Mouse (Mus musculus): ENCODE data around the gene Tmem212. TPM values are rescaled to one million over a fixed set of nuclear protein-coding genes. Genes with fewer than 3 reads are reported as not detected.

The Tmem212 gene
- total and polyA plus RNA-seq, 2 experiments from 2014 or later, result not detected

DNA sequence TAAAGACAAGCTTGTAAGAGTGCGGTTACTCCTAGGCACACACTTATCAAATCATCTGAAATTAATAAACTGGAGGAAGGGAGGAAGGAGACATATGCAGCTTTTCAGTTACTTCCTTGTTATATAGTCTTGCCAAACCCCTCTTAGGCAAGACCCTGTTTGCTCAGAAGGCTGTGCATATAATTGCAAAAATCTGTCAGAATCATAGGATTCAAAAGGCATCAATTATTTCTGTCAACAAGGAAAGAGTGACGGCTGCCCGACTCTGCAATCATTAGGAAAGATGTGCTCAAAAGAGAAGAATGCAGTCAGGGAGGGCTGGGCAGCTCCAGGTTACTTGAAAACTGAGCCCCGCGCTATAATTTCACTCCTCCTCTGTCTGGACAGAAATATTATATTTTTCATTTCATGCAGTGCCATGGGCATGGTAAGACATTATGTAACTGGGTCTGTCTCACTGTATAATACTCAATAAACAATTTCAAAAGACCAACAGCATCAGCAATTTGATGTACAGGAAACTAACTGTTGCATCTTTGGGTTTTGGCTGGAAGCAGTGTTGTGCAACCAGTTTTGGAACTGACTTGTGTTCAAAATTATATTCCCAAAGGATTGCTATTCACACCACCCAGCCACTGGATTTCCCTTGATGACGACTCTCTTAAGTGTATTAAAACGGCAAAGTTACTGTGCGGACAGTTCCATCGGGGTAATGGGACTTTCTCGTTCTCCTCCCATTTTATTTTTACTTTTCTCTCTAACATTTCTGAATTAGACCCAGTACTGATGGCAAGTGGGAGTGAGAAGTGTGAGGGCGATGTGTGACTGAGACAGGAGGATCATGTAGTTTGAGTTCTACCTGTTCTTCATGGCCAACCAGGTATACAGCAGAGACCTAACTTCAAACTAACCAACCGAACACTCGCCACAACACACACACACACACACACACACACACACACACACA is 41.3 kb upstream of the Tmem212 start:
- TF ChIP-seq CTCF (IDR thresholded peaks at IDR 0.05; ENCODE audit: low read depth) (no peak), EP300 (IDR thresholded peaks at IDR 0.05; ENCODE audit: low read depth) (no peak)
- Histone ChIP-seq H3K9me3 (replicated peaks; ENCODE audit: control insufficient read depth, low read length) (no peaks in the 10 kb centered on the region), H3K27ac (ENCODE audit: low read depth) (no peak overlapping the region), H3K9ac (replicated peaks; ENCODE audit: low read depth, low read length) (no peak overlapping the region), H3K4me1 (ENCODE audit: control insufficient read depth, insufficient read depth) (peaks cover 9% of the 10 kb centered on the region), H3K27me3 (ENCODE audit: control insufficient read depth, insufficient read depth, low read length) (no peaks in the 10 kb centered on the region), H3K4me3 (ENCODE audit: low read depth, low read length) (no peak overlapping the region), H3K36me3 (replicated peaks; ENCODE audit: control insufficient read depth, insufficient read depth, low read length) (no peaks in the 10 kb centered on the region), H3K4me2 (ENCODE audit: low read depth, low read length) (no peak overlapping the region)
- DNase-seq (ENCODE audit: low spot score), result no peak
- no peak for ATAC-seq (ENCODE audit: insufficient read depth, low read depth)
- 78% methylated on average over 13 of the region's 13 CpGs for WGBS

- Histone ChIP-seq H3K9ac (replicated peaks; ENCODE audit: low read depth, low read length) (no peak overlapping the region), H3K27me3 (ENCODE audit: control insufficient read depth, insufficient read depth, low read length) (no peaks in the 10 kb centered on the region), H3K27ac (ENCODE audit: low read depth) (no peak overlapping the region), H3K4me1 (ENCODE audit: control insufficient read depth, insufficient read depth) (peaks cover 9% of the 10 kb centered on the region), H3K9me3 (replicated peaks; ENCODE audit: control insufficient read depth, low read length) (no peaks in the 10 kb centered on the region), H3K4me3 (ENCODE audit: low read depth, low read length) (no peak overlapping the region), H3K36me3 (replicated peaks; ENCODE audit: control insufficient read depth, insufficient read depth, low read length) (no peaks in the 10 kb centered on the region), H3K4me2 (ENCODE audit: low read depth, low read length) (no peak overlapping the region)
- no peak for ATAC-seq (ENCODE audit: insufficient read depth, low read depth)
- TF ChIP-seq EP300 (IDR thresholded peaks at IDR 0.05; ENCODE audit: low read depth) (no peak), CTCF (IDR thresholded peaks at IDR 0.05; ENCODE audit: low read depth) (no peak)
- 76% methylated on average over 5 of the region's 5 CpGs for WGBS
- no peak for DNase-seq (ENCODE audit: low spot score)
Measured at GRCm38 (mm10) chr3:27936731-27937130, 40.6 kb upstream of the Tmem212 start.

- ATAC-seq (ENCODE audit: insufficient read depth, low read depth), result no peak
- no peaks in the 10 kb centered on the region for H3K9me3 ChIP-seq (replicated peaks; ENCODE audit: control insufficient read depth, low read length)
- no peak overlapping the region for H3K27ac ChIP-seq (ENCODE audit: low read depth)
- H3K36me3 ChIP-seq (replicated peaks; ENCODE audit: control insufficient read depth, insufficient read depth, low read length), result no peaks in the 10 kb centered on the region
- no peak overlapping the region for H3K9ac ChIP-seq (replicated peaks; ENCODE audit: low read depth, low read length)
- H3K4me2 ChIP-seq (ENCODE audit: low read depth, low read length), result no peak overlapping the region
- DNase-seq (ENCODE audit: low spot score), result no peak
- WGBS, result 83% methylated on average over 3 of the region's 3 CpGs
- H3K4me1 ChIP-seq (ENCODE audit: control insufficient read depth, insufficient read depth), result peaks cover 9% of the 10 kb centered on the region
- no peak for TF ChIP-seq CTCF (IDR thresholded peaks at IDR 0.05; ENCODE audit: low read depth)
- TF ChIP-seq EP300 (IDR thresholded peaks at IDR 0.05; ENCODE audit: low read depth), result no peak
- H3K4me3 ChIP-seq (ENCODE audit: low read depth, low read length), result no peak overlapping the region
- H3K27me3 ChIP-seq (ENCODE audit: control insufficient read depth, insufficient read depth, low read length), result no peaks in the 10 kb centered on the region
Measured at GRCm38 (mm10) chr3:27935644-27936043, 39.5 kb upstream of the Tmem212 start.

DNA sequence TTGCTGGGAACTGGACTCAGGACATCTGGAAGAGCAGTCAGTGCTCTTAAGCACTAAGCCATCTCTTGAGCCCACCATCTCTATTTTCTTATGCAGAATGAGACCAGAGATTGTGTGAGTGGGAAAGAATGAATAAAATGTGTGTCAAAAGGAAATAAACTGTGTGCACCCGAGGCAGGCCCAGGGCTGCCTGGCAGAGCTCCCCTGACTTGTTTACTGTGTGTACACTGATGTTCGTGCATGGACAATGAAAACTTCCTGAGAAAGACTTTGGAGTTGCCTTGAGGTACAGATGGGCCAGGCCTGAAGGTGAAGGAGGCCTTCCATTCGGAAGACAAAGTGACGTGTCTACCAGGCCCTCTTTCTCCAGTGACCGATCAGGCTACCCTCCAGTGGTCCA is 36.2 kb upstream of the Tmem212 start:
- TF ChIP-seq CTCF (IDR thresholded peaks at IDR 0.05; ENCODE audit: low read depth) (no peak), EP300 (IDR thresholded peaks at IDR 0.05; ENCODE audit: low read depth) (no peak)
- no peaks in the 10 kb centered on the region for H3K27me3 ChIP-seq (ENCODE audit: control insufficient read depth, insufficient read depth, low read length)
- ATAC-seq (ENCODE audit: insufficient read depth, low read depth) (no peak), DNase-seq (ENCODE audit: low spot score) (no peak)
- 87% methylated on average over 5 of the region's 5 CpGs for WGBS
- H3K9me3 ChIP-seq (replicated peaks; ENCODE audit: control insufficient read depth, low read length), result no peaks in the 10 kb centered on the region
- H3K4me1 ChIP-seq (ENCODE audit: control insufficient read depth, insufficient read depth), result no peaks in the 10 kb centered on the region
- H3K9ac ChIP-seq (replicated peaks; ENCODE audit: low read depth, low read length), result no peak overlapping the region
- H3K4me3 ChIP-seq (ENCODE audit: low read depth, low read length), result no peak overlapping the region
- no peak overlapping the region for H3K4me2 ChIP-seq (ENCODE audit: low read depth, low read length)
- no peak overlapping the region for H3K27ac ChIP-seq (ENCODE audit: low read depth)
- no peaks in the 10 kb centered on the region for H3K36me3 ChIP-seq (replicated peaks; ENCODE audit: control insufficient read depth, insufficient read depth, low read length)

- DNase-seq (ENCODE audit: low spot score) (no peak), ATAC-seq (ENCODE audit: insufficient read depth, low read depth) (no peak)
- Histone ChIP-seq H3K9me3 (replicated peaks; ENCODE audit: control insufficient read depth, low read length) (no peaks in the 10 kb centered on the region), H3K27ac (ENCODE audit: low read depth) (no peak overlapping the region), H3K4me2 (ENCODE audit: low read depth, low read length) (no peak overlapping the region), H3K27me3 (ENCODE audit: control insufficient read depth, insufficient read depth, low read length) (no peaks in the 10 kb centered on the region), H3K4me1 (ENCODE audit: control insufficient read depth, insufficient read depth) (no peaks in the 10 kb centered on the region), H3K36me3 (replicated peaks; ENCODE audit: control insufficient read depth, insufficient read depth, low read length) (no peaks in the 10 kb centered on the region), H3K9ac (replicated peaks; ENCODE audit: low read depth, low read length) (no peak overlapping the region), H3K4me3 (ENCODE audit: low read depth, low read length) (no peak overlapping the region)
- TF ChIP-seq CTCF (IDR thresholded peaks at IDR 0.05; ENCODE audit: low read depth) (no peak), EP300 (IDR thresholded peaks at IDR 0.05; ENCODE audit: low read depth) (no peak)
- 71% methylated on average over 4 of the region's 4 CpGs for WGBS
Measured at GRCm38 (mm10) chr3:27929219-27929618, 33.1 kb upstream of the Tmem212 start.
